Mouse (Mus musculus): ENCODE results near the gene Fsip1.

DNA sequence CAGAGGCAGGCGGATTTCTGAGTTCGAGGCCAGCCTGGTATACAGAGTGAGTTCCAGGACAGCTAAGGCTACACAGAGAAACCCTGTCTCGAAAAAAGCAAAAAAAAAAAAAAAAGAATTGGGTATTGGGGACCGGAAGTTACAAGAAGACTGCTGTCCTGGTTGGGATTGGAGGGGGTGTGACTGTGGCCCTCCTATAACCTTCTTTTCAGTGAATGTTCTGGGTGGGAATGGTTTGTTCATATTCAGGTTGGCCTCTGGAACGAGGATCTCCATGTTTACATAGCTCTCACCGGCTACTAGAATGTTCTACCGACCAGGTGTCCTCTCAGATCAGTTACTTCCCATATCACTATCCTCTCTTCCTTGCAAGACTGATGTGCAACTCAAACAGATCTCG, 328 bp upstream of the Fsip1 start:
- TF ChIP-seq CTCF (IDR thresholded peaks at IDR 0.05; ENCODE audit: low read depth) (no peak), EP300 (IDR thresholded peaks at IDR 0.05; ENCODE audit: low read depth) (no peak)

All from liver, embryonic 14.5 days (tissue).